ENCODE assay signal across 9 mouse cellular contexts in the genomic region with DNA sequence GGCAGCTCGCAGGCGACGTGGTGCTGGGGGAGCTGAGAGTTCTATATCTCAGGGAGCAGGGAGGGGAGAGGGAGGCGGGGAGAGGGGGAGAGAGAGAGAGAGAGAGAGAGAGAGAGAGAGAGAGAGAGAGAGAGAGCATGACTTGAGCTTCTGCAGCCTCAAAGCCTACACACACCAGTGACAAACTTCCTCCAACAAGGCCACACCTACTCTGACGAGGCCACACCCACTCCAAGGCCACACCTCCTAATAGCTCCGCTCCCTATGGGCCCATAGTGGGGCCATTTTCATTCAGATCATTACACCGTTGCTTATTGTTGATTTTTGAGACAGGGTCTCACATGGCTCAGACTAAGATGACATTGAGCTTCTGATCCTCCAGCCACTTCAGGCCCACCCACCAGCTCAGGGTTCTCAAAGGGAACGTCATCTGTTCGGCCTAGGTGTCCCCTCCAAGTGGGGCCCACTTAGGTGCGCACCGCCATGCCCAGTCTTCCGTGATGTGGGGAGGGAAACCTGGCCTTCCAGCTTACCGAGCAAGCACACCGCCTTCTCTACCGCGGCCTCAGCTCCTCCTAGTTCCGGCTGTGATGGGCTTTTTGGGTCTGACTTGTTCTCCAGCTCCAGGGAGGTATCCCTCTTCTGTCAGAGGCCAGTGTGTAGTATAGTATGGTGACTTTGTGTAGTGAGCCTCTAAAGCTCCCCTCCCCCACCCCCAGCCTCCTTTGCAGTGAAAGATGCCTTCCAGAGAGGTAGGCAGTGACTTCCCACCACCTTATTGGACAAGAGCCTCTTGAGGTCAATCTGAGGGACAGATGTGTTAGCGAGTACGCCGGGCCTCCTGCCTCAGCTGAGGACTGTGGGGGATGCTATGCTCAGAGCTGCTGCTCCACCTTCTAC. TPM values are rescaled to one million over a fixed set of nuclear protein-coding genes. Genes with fewer than 3 reads are reported as not detected.
DNase-seq lines count a peak whose midpoint lies in the region; ATAC-seq and TF ChIP-seq lines count a peak whose summit lies in the region.
"Had no signal": no experiment of that assay in that cellular context is flagged by ENCODE, and none has a peak within 500 bp of the region (broad histone marks: within the 10 kb centered on the region; RNA-seq: fewer than 3 reads in every experiment).

No protein-coding gene starts in this region.

- H3K27me3 ChIP-seq in hindbrain, embryonic 10.5 days (ENCODE audit: insufficient read depth, poor library complexity, severe bottlenecking): no peaks in the 10 kb centered on the region
- no peaks in the 10 kb centered on the region for H3K27me3 ChIP-seq in hindbrain, embryonic 12.5 days
- H3K27me3 ChIP-seq in E14TG2a.4 (ENCODE audit: insufficient read depth, low read length): no peaks in the 10 kb centered on the region
- H3K27me3 ChIP-seq in liver, embryonic 12.5 days (replicated peaks): no peaks in the 10 kb centered on the region

- 0 out of 2 replicates have a peak, but pooled peaks cover 6% of the 10 kb centered on the region for H3K36me3 ChIP-seq in hindbrain, embryonic 10.5 days
- H3K36me3 ChIP-seq in hindbrain, embryonic 12.5 days: no peaks in the 10 kb centered on the region
- peaks cover 18% of the 10 kb centered on the region for H3K36me3 ChIP-seq in E14TG2a.4 (ENCODE audit: insufficient read depth, low read length)
- H3K36me3 ChIP-seq in liver, embryonic 12.5 days: no peaks in the 10 kb centered on the region

- peak overlapping the region; percentile 76 for H3K27ac ChIP-seq in hindbrain, embryonic 10.5 days
- H3K27ac ChIP-seq in hindbrain, embryonic 12.5 days: no peak overlapping the region
- 0 out of 2 replicates have a peak overlapping the region, but pooled peaks have one; percentile 14 for H3K27ac ChIP-seq in liver, embryonic 12.5 days

- H3K9me3 ChIP-seq in hindbrain, embryonic 10.5 days: no peaks in the 10 kb centered on the region
- no peaks in the 10 kb centered on the region for H3K9me3 ChIP-seq in hindbrain, embryonic 12.5 days (replicated peaks)
- no peaks in the 10 kb centered on the region for H3K9me3 ChIP-seq in E14TG2a.4 (ENCODE audit: low read length)
- no peaks in the 10 kb centered on the region for H3K9me3 ChIP-seq in liver, embryonic 12.5 days (replicated peaks)

- ATAC-seq in hindbrain, embryonic 12.5 days (ENCODE audit: low FRiP score): no peak
- ATAC-seq in liver, embryonic 12.5 days: peak; percentile 37; the same call in 1 of the 2 replicates

- no peak for TF ChIP-seq CTCF in E14TG2a.4 (conservative IDR thresholded peaks at IDR 0.05; ENCODE audit: low read length)

- H3K4me1 ChIP-seq in hindbrain, embryonic 10.5 days (replicated peaks): peaks cover 63% of the 10 kb centered on the region
- peaks cover 33% of the 10 kb centered on the region for H3K4me1 ChIP-seq in hindbrain, embryonic 12.5 days
- peaks cover 84% of the 10 kb centered on the region for H3K4me1 ChIP-seq in E14TG2a.4 (replicated peaks; ENCODE audit: low read depth, low read length)
- peaks cover 59% of the 10 kb centered on the region for H3K4me1 ChIP-seq in liver, embryonic 12.5 days

- WGBS in hindbrain, embryonic 10.5 days: 76% methylated on average over 20 of the region's 20 CpGs
- 71% methylated on average over 19 of the region's 20 CpGs for WGBS in hindbrain, embryonic 12.5 days
- 50% methylated on average over 20 of the region's 20 CpGs for WGBS in liver, embryonic 12.5 days (ENCODE audit: insufficient replicate concordance)

- no peak overlapping the region for H3K4me3 ChIP-seq in hindbrain, embryonic 10.5 days
- no peak overlapping the region for H3K4me3 ChIP-seq in hindbrain, embryonic 12.5 days
- peak overlapping the region; percentile 76 for H3K4me3 ChIP-seq in E14TG2a.4 (replicated peaks; ENCODE audit: low read length)
- no peak overlapping the region for H3K4me3 ChIP-seq in liver, embryonic 12.5 days

- DNase-seq in hindbrain, embryonic 10.5 days (ENCODE audit: low spot score): peak; percentile 15
- peak; percentile 76 for DNase-seq in cerebellum, adult 9-10 months
- DNase-seq in left cerebral cortex, adult 9 months (ENCODE audit: low spot score in 2 of 2): no peak
- DNase-seq in gastrocnemius, postnatal 10 days: no peak
- no peak for DNase-seq in adrenal gland, postnatal 25 days
- DNase-seq: thymus, postnatal 25 days had no signal

- no peak overlapping the region for H3K4me2 ChIP-seq in hindbrain, embryonic 12.5 days (replicated peaks)
- no peak overlapping the region for H3K4me2 ChIP-seq in liver, embryonic 12.5 days

- H3K9ac ChIP-seq in hindbrain, embryonic 12.5 days: no peak overlapping the region
- no peak overlapping the region for H3K9ac ChIP-seq in liver, embryonic 12.5 days

RNA-seq across cellular contexts. Expression of a gene that starts 8.7 kb away (rescaled TPM):
- 15.6 and 15.9 TPM in 2 replicates for polyA plus RNA-seq in hindbrain, embryonic 10.5 days (2016; fragmentation: Nextera tagmentation; extraction: Ambion mirVana)
- 18.0 and 23.8 TPM in 2 replicates for polyA plus RNA-seq in hindbrain, embryonic 12.5 days (2016; fragmentation: Nextera tagmentation; extraction: Ambion mirVana)
- 5.6 and 6.1 TPM in 2 replicates for polyA plus RNA-seq in liver, embryonic 12.5 days (2016; fragmentation: Nextera tagmentation; extraction: Ambion mirVana)
- total RNA-seq in gastrocnemius, postnatal 10 days (2021): 10 to 100 TPM; 74.5 to 75.9 TPM
- 120 and 145 TPM in 2 replicates for total RNA-seq in adrenal gland, postnatal 25 days (2021)

RNA-seq across cellular contexts. Expression of a gene that starts 15.6 kb away (rescaled TPM):
- polyA plus RNA-seq in hindbrain, embryonic 10.5 days (2016; fragmentation: Nextera tagmentation; extraction: Ambion mirVana): 959 and 1,042 TPM in 2 replicates
- 787 and 856 TPM in 2 replicates for polyA plus RNA-seq in hindbrain, embryonic 12.5 days (2016; fragmentation: Nextera tagmentation; extraction: Ambion mirVana)
- 1,173 and 1,181 TPM in 2 replicates for polyA plus RNA-seq in liver, embryonic 12.5 days (2016; fragmentation: Nextera tagmentation; extraction: Ambion mirVana)
- total RNA-seq in gastrocnemius, postnatal 10 days (2021): 1,000 to 10,000 TPM in 1 of 2 experiments, 100 to 1,000 TPM in 1; 978 to 1,057 TPM
- total RNA-seq in adrenal gland, postnatal 25 days (2021): 1,060 and 1,162 TPM in 2 replicates

RNA-seq across cellular contexts. Expression of a gene that starts 43.2 kb away (rescaled TPM):
- 4.0 and 6.3 TPM in 2 replicates for polyA plus RNA-seq in hindbrain, embryonic 10.5 days (2016; fragmentation: Nextera tagmentation; extraction: Ambion mirVana)
- 3.3 and 4.5 TPM in 2 replicates for polyA plus RNA-seq in hindbrain, embryonic 12.5 days (2016; fragmentation: Nextera tagmentation; extraction: Ambion mirVana)
- polyA plus RNA-seq in liver, embryonic 12.5 days (2016; fragmentation: Nextera tagmentation; extraction: Ambion mirVana): 0.05 TPM in 1 of 2 replicates, not detected in the other
- 1 to 10 TPM; 1.0 to 1.1 TPM for total RNA-seq in gastrocnemius, postnatal 10 days (2021)
- 0.67 and 1.2 TPM in 2 replicates for total RNA-seq in adrenal gland, postnatal 25 days (2021)

Comparison
In these comparisons a context has a peak if more than half of its experiments do, and no peak if none do; other contexts are left out.
1. DNase-seq: peak in hindbrain, embryonic 10.5 days (single experiment) and cerebellum, adult 9-10 months (single experiment); none in left cerebral cortex, adult 9 months (0 of 2), gastrocnemius, postnatal 10 days (single experiment) and adrenal gland, postnatal 25 days (single experiment).